Mouse (Mus musculus) brain, adult 10 weeks (tissue): ENCODE data around the gene Rbm34. TPM values are rescaled to one million over a fixed set of nuclear protein-coding genes. Genes with fewer than 3 reads are reported as not detected.

Experiments
- polyA plus RNA-seq: library from polyadenylated mRNA; stranded (reverse); fragments of 350-450 nt; fragmentation: Illumina TruSeq; extraction: RNeasy Lipid Tissue Mini Kit (QIAGEN cat#74804); gene quantifications from one replicate; pipeline ENCODE4 v1.2.3, GENCODE M21; 2015; ENCODE audit warnings: low read depth, low replicate concordance

The Rbm34 gene
- polyA plus RNA-seq, result 21.3 TPM

DNA sequence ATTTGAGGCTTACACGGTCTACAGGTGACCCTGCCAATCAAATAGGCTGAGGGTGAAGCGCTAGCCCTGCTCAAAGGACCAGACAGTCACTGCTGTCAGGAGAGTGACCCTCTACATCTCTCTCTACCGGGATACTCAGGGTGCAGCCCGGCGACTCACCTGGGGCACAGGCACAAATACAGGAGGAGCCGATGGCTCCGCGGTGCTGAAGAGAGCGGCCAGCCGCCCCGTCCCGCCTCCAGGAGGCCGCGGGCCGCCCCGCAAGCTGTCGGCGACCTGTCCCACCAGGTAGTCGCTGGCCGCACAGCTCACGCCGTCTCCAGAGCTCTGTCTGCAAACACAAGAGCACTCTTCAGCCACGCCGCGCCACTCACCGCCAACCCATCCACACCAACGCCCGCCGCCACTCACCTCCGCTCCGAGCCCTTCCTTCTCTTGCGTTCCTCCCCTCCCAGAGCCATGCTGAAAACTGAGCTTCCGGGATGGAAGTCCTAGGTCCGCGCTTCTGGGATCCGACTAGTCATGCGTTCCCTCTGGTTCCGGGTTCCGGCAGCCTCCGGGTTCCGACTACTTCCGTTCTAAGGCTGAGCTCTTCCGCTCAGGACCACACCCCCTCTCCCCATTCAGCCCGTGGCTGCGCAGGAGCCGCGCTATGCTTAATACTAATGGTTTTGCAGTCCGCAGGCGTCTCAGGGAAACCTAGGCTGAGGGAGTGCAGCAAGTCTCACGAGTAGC, at the start of gene Rbm34:
Gene Rbm34, minus strand, starts transcription at position 493 of the 735 bp plus-strand sequence.

DNA sequence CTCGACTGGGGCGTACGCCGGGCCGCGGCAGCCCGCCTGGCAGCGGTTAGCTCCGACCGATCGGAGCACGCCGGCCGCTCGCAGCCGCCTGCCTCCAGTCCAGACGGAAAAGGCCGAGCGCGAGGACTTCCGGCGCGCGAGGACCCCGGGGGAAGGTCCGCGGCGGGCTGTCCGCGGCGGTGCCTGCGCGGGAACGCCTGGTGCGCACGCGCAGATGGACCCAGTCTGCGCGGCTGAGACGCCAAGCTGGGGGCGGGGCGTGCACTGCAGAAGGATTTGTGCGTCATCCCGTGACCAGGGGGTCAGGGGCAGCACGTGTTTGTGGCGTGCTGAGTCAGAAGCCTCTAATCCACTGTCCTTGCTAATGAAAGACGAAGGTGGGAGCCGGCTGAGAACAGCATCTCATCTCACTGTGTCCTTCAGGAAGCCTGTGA, 25.1 kb downstream of the Rbm34 start, which contains the start of gene Tomm20:
Gene Tomm20, minus strand, starts transcription at position 115 of the 434 bp plus-strand sequence.

Other genes starting within 250 kb of the Rbm34 start
- 191 TPM for gene Tomm20, start 25.2 kb downstream of the Rbm34 start, polyA plus RNA-seq
- gene Pard3, start 92.8 kb upstream of the Rbm34 start, polyA plus RNA-seq, result 13.0 TPM